Mouse (Mus musculus) 416B (cell line): Measurements from ENCODE around the gene Krt2.

ENCODE experiments used
- DNase-seq: peaks from one replicate; pipeline ENCODE4 v3.0.0; 2011; ENCODE audit warnings: low read depth

Gene Krt2

DNA sequence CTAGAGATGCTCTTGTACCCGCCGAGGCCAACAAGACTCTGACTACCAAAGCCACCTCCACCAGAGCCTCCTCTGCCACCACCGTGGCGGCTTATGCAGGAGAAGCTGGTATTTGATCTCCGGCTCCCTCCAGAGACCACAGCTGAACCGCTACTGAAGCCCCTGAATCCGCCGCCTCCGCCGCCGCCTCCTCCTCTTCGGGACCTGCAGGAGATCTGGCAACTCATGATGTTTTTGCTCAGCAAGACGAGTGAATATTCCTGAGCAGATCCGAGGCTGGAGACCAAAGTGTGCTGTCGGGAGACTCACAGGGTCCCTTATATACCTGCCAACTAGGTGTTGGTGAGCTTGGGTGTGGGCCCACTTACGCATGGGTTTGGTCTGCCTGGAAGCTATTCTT lies at the start of gene Krt2:
Gene Krt2 (minus strand): TSS at position 295 of the 400 bp plus-strand sequence.
- no peak for DNase-seq

DNA sequence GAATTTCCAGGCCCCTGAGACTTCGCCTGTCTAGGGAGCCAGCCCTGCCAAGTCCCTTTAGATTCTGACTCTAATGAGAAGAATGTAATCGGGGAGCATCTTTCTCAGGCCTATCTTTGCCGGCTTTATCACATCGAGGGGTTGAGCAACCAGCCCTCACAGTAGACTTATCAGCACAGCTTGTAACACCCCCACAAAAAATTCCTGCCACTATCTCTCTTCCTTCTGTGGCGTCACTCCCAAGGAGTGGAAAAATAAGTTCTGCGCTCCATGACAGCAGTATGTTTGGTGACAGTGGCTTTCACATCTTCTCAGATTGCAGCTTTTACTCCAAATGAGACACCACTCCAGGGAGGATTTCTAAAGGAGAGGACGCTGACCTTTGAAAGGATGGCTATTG lies 48.8 kb upstream of the Krt2 start:
- DNase-seq = no peak

DNA sequence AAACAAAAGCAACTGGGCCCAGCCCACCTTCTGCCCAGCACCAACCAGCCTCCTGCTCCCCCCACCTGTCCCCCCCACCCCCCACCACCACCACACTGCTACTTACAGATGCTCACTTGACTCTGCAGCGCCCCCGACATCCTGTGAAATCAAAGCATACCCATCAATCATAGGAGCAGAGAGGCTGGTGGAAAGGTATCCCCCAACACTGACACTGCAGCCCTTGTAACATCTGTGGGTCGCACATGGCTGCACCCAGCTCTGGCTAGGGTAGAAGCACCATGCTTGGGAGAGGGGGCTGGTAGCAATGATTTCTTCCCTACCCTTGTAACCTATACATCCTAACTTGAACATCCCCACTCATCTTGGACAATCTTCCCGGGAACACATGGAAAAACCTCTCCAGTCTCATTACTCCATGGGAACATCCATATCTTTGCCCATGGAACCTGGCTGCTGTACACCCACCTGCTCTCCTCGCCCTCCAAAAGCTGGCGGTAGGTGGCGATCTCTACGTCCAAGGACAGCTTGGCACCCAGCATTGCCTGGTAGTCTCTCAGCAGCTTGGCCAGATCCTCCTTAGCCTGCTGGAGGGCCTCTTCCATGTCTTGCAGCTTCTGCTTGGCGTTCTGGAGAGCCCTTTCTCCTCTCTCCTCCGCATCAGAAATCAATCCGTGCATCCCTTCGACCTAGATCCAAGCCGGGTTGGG lies 42.6 kb upstream of the Krt2 start:
- DNase-seq = no peak

DNA sequence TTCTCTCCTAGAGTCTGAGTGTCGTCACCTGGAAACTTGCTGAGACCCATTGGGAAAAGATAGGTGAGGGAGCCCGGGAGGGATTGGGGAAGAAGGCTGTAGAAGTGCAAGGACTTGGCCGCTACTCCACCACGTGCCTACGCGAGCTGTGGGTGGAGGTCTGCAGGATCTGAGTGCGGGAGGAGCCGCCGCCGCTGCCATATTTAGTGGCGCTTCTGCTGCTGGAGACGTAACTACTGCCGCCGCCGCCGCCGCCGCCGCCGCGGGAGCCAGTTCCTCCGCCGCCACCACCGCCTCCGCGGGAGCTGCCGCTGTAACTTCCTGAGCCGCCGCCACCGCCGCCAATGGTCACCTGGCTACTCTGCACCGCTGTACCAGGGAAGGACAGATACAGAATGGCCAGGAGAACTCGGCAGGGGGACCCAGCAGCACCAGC lies 41.8 kb upstream of the Krt2 start:
- no peak for DNase-seq

DNA sequence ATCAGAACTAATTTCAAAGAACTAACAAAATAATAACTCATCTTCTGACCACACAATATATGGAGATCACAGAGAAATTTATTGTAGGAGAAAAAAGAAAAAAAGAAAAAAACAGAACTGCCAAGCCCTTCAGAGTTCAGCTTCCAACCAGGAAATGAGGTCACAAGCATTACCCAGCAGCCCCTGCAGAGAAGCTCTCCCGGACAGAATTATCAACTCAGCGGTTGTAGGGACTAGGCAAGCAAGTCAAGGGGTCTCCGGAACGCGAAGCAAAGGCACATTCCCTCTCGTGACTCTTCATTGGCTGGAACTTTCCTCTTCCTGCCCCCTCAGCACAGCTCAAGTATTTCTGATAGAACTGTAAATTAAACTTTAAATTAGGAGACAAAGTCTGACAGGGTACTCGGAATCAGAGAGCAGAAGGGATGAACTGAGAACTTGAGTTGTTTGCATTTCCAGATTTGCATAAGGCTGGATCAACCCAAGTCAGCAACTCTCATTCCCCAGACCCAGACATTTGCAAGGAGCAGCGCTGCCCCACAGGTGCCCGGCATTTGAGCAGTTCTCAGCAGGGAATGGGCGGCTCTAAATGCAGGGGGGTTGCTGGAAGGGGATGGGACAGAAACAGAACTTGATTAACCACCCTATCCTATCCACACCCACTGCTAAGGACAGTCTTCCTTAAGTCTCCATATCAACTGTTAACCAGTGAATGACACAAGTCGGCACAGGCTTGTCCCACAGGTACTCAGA lies 40.9 kb upstream of the Krt2 start:
- DNase-seq = no peak

DNA sequence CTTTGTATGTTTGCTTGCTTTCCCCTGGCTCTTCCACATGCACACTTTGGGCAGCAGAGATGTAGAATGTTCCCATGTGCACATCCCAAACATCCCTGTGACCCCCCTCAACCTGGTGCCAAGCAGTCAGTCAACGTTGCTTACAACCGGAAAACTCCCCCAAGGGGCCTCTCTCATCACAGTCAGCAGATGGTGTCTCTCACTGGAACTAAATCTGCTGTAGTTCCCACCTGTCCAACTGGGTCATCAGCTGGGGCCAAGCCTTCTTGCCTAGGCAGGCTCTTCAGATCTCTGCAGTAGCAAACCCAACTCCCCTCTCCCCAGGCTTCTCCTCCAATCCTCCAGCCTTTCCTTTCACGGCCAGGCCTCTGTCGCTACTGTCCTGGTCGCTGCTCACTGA lies 38.7 kb upstream of the Krt2 start:
- DNase-seq = no peak

DNA sequence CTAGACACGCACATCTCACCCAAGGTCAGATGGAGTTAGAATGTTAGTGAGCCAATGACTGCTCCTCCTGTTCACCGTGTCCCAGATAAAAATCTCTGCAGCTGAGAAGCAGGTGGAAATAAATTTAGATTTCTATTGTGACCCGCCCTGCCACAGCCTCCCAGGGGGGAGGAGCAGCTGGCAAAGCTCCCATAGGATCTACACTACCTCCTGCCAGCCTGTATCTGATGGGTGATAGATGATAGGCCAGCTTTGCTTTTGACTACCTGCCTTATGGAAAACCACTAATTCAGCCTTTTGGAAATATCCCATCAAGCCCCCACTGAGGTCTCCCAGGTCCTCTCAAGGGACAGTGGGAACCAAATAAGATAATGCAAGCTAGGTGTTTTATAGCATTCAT lies 37.8 kb upstream of the Krt2 start:
- no peak for DNase-seq

DNA sequence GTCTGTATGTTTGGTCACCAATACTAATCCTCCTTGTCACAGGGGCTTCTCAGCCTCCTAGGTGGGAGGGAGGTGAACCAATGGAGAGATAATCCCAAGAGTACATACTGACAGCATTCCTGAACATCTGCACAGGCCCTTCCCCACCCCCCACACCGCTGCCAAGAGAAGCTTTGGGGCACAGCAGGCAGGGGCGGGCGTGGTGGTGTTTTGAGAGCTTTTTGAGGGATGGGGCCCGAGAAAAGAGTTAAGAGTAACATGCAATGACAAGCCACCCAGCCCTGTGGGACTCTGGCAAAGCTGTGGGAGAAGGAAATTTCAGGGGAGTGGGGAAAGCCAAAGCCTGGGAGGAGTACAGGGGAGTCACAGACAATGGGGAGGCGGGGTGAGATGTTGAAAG lies 36.3 kb upstream of the Krt2 start:
- DNase-seq = no peak

DNA sequence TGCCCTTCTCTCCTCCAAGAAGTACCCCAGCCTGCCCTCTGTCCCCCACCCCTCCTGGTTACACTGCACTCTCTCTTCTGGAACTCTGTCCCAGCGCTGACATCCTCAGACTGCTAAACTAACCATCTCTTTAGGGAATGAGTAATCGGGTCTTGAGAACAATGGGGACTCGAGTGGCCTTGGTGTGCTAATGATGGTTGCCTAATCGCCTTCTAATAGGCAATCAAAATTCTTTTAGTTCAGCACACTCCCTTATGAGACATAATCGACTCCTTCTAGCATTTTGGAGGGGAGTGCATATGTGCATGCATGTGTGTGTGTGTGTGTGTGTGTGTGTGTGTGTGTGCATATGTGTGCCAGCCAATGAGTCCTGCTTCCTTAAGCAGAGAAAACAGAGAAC lies 34.6 kb upstream of the Krt2 start:
- no peak for DNase-seq

DNA sequence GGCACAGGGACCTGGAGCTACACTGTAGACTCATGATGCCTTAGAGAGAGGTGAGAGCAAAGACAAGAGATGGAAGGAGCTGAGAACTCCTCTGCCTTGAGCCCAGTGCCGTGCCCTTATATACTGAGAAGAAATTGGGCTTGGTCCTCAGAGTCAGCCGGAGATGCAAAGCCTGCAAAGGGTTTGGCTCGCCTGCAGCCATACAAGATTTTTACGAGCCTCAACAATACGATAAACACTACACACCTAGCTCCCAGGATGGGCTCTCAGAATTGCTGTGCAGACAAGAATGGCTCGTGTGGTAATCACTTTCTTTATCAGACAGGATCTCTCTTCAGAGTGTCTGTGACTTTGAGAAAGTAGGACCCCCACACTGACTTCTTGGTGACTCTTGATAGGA lies 32.7 kb upstream of the Krt2 start, which contains the start of gene Krt1:
Gene Krt1 (minus strand): TSS at position 101 of the 400 bp plus-strand sequence.
- no peak for DNase-seq

DNA sequence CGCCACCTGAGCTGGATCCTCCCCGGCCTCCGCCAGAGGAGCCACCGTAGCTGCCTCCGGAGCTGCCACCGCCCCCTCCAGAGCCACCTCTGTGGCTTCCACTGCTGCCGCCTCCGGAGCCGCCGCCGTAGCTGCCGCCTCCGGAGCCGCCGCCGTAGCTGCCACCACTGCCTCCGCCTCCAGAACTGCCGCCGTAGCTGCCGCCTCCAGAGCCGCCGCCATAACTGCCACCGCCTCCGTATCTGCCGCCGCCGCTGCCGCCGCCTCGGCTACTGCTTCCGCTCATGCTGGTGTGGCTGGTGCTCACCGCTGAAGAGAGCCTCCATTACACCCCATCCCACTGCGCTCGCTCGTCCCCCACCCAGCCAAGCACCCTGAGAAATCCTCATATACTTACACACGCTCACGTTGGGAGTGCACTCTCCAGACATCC lies 28.0 kb upstream of the Krt2 start:
- DNase-seq = no peak

DNA sequence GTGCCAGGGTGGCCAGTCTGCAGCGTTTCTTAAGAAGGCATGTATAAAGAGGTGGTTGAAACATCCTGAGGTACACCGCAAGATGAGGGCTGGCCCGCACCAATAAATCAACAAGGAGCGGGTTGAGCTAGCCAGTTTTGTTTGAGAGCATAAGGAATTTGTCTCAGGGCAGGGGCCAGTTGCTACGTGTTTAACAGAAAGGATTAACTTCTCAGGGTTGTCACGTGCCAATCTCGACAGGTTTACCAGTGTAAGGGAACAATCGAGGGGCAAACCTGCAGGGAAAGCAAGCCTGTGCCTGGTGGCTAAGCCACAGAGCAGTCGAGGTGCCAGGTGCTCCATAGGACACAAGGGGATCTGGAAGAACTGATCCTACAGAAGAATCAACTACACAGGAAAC lies 25.2 kb upstream of the Krt2 start:
- no peak for DNase-seq

DNA sequence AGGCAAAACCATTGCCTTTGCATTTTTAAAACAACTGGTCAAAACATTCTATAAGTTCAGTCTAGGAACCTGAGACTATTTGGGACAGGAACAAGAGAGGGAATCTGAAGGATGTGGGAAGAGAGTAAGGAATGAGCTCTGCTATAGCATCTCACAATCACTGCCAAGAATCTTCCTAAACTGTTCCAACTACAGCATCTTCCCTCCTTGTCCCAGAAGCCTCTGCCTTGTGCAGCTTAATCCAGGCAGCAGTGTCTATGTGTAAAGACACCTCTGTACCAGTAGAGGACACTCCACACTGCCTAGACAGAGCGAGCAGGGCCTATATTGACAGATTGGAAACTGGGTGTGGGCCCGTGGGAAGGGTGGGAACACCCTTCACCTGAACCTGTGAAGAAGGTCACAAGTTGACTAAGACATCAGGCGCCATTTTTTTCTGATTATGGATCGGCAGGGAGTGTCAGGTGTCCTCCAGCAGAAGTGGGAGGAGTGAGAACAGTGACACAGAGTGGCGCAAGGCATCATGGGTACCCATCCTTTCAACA lies 16.9 kb upstream of the Krt2 start:
- DNase-seq = peak; percentile 3

DNA sequence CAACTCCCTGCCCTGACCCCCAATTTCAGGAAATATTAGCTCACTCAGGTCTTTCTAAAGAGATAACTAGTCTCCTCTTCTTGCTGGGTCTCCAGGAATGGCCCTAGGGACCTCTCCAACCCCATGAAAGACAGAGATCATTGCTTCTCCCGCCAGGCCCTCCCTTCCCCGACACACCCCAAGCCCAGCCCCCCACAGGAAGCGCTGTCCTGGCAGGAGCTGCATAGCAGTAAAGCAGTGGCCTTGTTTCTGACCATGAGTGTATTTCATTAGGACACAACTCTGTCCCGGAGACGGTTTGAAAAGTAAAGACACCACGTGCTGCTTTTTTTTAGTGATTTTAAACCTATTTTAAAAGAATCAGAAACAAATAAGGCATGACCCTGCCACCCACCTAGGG lies 15.2 kb upstream of the Krt2 start:
- no peak for DNase-seq

DNA sequence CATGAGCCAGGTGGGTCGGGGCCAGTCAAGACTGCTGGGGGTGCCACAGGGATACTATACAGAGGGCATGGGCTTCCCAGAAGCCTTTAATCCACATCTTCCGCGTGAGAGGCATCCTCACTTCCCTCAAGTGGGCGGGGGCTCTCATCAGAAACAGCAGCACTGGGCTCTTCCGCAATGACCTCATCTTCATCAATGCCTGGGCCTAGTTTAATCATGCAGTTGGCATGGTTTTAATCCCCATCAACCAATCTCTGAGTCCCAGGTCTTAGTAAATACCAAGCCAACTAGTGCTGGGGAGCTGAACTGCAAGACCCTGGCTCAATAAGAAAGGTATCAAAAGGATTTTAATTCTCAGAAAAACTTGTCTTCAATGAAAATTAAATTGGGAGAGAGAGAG lies 11.5 kb upstream of the Krt2 start:
- DNase-seq = no peak

DNA sequence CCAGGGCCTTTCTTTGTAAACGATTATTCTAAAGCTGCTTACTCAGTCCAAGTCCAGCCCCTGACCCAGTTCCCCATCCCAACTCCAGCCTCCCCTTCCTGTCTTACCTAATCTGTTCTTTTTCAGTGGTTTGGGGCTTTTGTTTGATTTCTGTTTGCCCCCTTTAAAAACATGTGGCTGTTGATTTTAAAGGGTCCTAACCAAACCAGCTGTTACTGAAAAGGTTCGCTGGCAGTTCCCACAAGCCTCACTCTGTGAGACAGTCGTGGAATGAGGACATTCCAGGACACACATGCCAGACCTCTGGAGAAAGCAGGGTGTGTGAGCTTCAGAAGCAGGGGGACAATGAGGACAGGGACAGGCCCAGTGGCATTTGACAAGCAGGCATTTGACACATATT lies 3.8 kb upstream of the Krt2 start:
- DNase-seq = no peak

DNA sequence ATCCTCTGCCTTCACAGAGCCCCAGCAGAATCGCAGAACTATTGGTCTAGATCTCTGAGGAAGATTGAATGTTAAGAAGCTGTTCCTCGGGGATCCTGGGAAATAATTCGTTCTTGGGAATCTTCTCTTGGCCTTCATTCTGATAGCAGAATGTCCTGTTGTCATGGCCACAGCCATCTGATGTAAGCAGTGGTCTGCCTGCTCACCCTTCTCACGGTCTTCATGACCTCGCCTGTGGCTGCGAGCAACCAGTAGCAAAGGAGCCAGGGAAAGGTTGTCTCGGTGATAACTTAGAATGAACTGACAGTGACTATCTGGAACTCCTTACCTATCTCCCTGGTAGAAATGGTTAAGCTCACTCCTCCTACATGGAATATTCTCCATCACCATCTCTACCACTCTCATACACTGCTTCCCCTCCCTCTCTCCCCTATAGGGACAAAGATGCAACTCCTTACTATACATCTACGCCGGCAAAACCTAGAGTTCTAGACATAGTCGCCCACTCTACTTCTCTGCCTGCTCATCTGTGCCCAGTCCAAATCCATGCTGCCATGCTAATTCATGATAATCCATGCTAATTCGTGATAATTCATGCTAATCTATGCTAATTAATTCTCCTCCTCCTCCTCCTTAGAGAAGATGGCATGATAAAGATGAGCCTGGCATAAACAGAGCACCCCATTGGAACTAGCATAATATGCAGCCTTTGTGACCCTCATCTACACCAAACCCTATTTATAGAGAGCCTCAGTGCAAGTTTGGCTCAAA lies 14.7 kb downstream of the Krt2 start:
- no peak for DNase-seq

DNA sequence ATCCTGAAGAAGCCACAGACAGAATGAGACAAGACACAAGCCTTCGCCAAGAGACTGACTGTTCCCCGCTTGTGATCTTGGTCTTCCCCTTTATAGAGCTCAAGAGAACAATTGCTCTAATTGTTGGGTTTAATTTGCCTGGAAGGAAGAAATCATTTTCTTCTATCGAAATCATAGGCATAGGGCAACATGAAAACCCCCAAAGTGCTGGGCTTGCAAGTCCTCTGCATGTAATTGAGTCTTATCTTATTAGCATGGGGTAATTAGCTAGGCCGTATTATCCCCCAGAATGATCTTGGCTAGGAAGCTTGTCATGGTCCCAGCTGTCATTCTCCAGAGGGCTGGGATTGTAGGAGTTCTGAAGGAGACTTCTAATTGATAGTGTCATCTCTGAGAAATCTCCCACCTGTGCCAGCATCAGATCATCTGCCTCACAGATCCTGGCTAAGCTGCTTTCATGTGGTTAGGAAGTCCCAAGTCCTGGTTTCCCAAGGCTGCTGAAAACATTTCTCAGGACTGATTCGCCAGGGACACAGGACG lies 15.6 kb downstream of the Krt2 start, which contains the start of gene Krt73:
Gene Krt73 (minus strand): TSS at position 51 of the 540 bp plus-strand sequence.
- DNase-seq = no peak

DNA sequence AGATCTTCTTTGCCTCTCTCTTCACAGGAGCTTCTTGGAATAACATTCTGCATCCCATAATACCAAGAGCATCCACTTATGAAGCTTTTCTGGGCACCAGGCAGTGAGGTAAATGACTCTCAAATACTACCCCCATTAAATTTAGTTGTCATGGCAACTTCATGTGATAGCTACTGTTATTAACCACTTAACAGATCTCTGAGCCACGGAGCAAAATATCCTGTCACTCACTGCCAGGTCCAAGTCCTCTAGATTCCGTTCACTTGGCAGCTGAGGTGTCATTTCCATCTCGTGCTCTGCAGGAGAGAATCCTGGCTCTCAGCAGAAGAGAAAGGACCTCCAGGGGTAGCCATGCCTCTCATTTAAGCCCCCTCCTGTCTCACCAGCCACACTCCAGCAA lies 27.1 kb downstream of the Krt2 start:
- DNase-seq = no peak

DNA sequence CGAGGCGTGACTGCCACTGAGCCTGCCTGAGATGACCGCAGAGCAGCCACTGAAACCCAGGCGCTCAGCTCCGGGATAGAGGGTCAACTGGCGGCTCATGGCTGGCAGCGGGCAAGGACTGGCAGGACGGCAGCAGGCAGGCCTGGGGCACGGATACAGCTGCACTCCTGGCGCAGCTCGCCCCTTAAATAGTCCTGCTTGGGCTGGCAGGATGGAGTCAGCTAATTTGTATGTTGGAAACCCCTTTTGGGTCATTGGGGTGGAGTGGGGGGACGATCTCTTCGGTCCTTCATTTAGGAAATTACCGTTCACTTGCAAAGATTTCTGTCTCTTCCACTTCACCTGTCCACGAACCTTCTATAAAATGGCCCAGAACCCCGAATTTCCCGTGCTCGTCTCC lies 31.6 kb downstream of the Krt2 start, which contains the start of gene Krt72:
Gene Krt72 (minus strand): TSS at position 101 of the 400 bp plus-strand sequence.
- DNase-seq = no peak

DNA sequence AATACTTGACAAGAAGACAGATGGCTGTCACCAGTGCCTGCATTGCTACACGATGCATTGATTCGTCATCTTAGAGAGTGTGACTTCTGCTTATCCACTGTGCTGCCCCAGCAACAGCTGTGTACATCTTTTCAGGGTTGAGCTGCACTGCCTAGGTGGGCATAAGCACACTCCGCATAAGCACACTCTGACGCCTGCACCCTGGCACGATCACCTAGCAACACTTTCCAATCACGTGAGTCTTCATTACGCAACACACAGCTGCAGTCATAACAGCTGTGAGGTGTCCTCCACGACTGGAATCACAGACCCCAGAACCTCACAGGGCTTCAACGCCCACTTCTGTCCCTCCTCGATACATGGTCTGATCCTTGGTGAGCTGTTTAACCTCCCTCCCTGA lies 44.5 kb downstream of the Krt2 start:
- DNase-seq = peak; percentile 13

DNA sequence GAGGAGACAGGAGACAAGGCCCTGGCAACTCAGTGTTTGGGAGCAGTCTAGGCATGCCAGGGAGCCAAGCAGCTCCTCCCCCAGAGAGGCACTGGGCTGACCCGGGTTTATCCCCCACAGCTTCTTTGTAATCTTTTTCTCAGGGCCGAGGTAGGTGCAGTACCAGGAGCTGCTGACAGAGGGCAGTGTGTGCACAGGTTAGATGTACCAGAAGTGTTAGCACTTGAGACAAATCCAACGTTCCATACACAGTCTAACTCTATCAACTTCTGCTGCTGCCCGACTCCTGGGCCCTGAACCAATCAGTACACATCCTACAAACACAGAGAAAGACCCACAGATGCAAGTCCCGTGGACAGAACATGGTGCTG lies 45.3 kb downstream of the Krt2 start:
- DNase-seq = peak; percentile 73
